Mouse (Mus musculus): ENCODE measurements around the gene Fbln2. TPM values are rescaled to one million over a fixed set of nuclear protein-coding genes. Genes with fewer than 3 reads are reported as not detected.
A peak's percentile ranks its signal among the peaks of the same experiment; 100 is the strongest.

Gene Fbln2
- total RNA-seq, 2 experiments from 2014 or later: 7.8 to 10.0 TPM

- DNase-seq (ENCODE audit: low spot score in 2 of 2): peak in 1 of 2 experiments; percentile 82
Observed at GRCm38 (mm10) chr6:91277549-91277948, 65.3 kb downstream of the Fbln2 start.

GRCm38 (mm10) chr6:91278302-91278701 lies 66.0 kb downstream of the Fbln2 start:
- DNase-seq (ENCODE audit: low spot score in 2 of 2): no peak

- no peak for DNase-seq (ENCODE audit: low spot score in 2 of 2)
Observed at GRCm38 (mm10) chr6:91279477-91279876, 67.2 kb downstream of the Fbln2 start.

GRCm38 (mm10) chr6:91281206-91281605 lies 69.0 kb downstream of the Fbln2 start:
- DNase-seq (ENCODE audit: low spot score in 2 of 2): peak; percentile 86 to 97

GRCm38 (mm10) chr6:91281747-91282146 lies 69.5 kb downstream of the Fbln2 start:
- no peak for DNase-seq (ENCODE audit: low spot score in 2 of 2)

- DNase-seq (ENCODE audit: low spot score in 2 of 2): no peak
Observed at GRCm38 (mm10) chr6:91283031-91283430, 70.8 kb downstream of the Fbln2 start.

- peak in 1 of 2 experiments; percentile 53 for DNase-seq (ENCODE audit: low spot score in 2 of 2)
Observed at GRCm38 (mm10) chr6:91284521-91285449, 72.5 kb downstream of the Fbln2 start.

GRCm38 (mm10) chr6:91285450-91285790 lies 73.2 kb downstream of the Fbln2 start:
- peak; percentile 63 to 86 for DNase-seq (ENCODE audit: low spot score in 2 of 2)

GRCm38 (mm10) chr6:91285814-91286545 lies 73.7 kb downstream of the Fbln2 start:
- no peak for DNase-seq (ENCODE audit: low spot score in 2 of 2)

- DNase-seq (ENCODE audit: low spot score in 2 of 2): peak; percentile 72 to 88
Observed at GRCm38 (mm10) chr6:91286624-91287023, 74.4 kb downstream of the Fbln2 start.

GRCm38 (mm10) chr6:91287148-91287547 lies 74.9 kb downstream of the Fbln2 start:
- DNase-seq (ENCODE audit: low spot score in 2 of 2): no peak

GRCm38 (mm10) chr6:91287636-91288035 lies 75.4 kb downstream of the Fbln2 start:
- DNase-seq (ENCODE audit: low spot score in 2 of 2): no peak

GRCm38 (mm10) chr6:91288251-91288785 lies 76.1 kb downstream of the Fbln2 start:
- DNase-seq (ENCODE audit: low spot score in 2 of 2): no peak

- DNase-seq (ENCODE audit: low spot score in 2 of 2): no peak
Observed at GRCm38 (mm10) chr6:91288961-91289360, 76.7 kb downstream of the Fbln2 start.

- DNase-seq (ENCODE audit: low spot score in 2 of 2): no peak
Observed at GRCm38 (mm10) chr6:91290937-91291336, 78.7 kb downstream of the Fbln2 start.

- DNase-seq (ENCODE audit: low spot score in 2 of 2): no peak
Observed at GRCm38 (mm10) chr6:91295431-91295830, 83.2 kb downstream of the Fbln2 start.

- no peak for DNase-seq (ENCODE audit: low spot score in 2 of 2)
Observed at GRCm38 (mm10) chr6:91298828-91299227, 86.6 kb downstream of the Fbln2 start.

GRCm38 (mm10) chr6:91300079-91300478 lies 87.8 kb downstream of the Fbln2 start:
- no peak for DNase-seq (ENCODE audit: low spot score in 2 of 2)

GRCm38 (mm10) chr6:91301839-91302238 lies 89.6 kb downstream of the Fbln2 start:
- peak; percentile 61 to 77 for DNase-seq (ENCODE audit: low spot score in 2 of 2)

- DNase-seq (ENCODE audit: low spot score in 2 of 2): no peak
Observed at GRCm38 (mm10) chr6:91302337-91302736, 90.1 kb downstream of the Fbln2 start.

GRCm38 (mm10) chr6:91304172-91304571 lies 91.9 kb downstream of the Fbln2 start:
- DNase-seq (ENCODE audit: low spot score in 2 of 2): no peak

GRCm38 (mm10) chr6:91307972-91308371 lies 95.7 kb downstream of the Fbln2 start:
- DNase-seq (ENCODE audit: low spot score in 2 of 2): no peak

Measured in layer of hippocampus, adult 18-20 months (tissue).